Mouse (Mus musculus) myocyte (in vitro differentiated cells): ENCODE results near the gene Stxbp3.

Source experiments
- E2F4 ChIP-seq: IDR thresholded peaks from one replicate; pipeline ENCODE4 v1.6.1; 2011; ENCODE audit warnings: mild to moderate bottlenecking, control low read depth, moderate library complexity; ENCODE audit not compliant: insufficient read depth
- POLR2A ChIP-seq: IDR thresholded peaks from one replicate; pipeline ENCODE4 v1.6.1; 2011; ENCODE audit warnings: low read depth, mild to moderate bottlenecking, control low read depth, moderate library complexity; ENCODE audit not compliant: insufficient read length

DNA sequence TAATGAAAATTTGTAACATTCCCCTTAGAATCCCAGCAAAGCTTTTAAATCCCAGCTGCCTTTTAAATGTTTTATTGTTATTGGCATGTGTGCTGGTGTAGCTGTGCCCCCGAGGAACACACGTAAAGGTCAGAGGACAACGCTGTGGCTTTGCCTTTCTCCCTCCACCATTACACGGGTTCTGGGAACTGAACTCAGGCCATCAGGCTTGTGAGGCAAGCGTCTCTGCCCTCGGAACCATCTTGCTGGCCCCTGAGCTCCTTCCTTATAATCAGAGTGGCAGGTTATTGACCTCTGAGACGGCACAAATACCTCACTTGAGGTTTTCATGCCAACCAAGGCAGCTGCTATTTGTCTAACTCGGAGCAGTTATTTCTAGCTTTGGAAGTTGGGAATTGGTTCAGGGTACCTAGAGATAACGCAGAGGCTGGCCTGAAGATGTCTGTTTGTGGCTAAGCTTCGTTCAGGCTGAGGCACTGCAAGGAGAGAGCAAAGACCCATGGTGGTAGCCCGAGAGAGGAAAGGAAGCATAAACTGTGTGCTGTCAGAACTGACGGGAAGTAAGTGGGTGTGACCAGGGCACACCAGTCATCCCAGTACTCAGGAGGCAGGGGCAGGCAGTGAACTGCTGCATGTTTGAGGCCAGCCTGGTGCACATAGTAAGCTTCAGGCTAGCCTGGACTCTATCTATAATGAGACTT is 52.4 kb downstream of the Stxbp3 start:
- TF ChIP-seq POLR2A = no peak
- TF ChIP-seq E2F4 = no peak
